Mouse (Mus musculus) midbrain, embryonic 16.5 days (tissue): Measurements from ENCODE around the gene Nfatc3. TPM values are rescaled to one million over a fixed set of nuclear protein-coding genes. Genes with fewer than 3 reads are reported as not detected.

Experiments used
- ATAC-seq: fragments of 200-750 bp; cut with Nextera tagmentation; 2 replicates; pipeline ENCODE4 v1.8.0; 2017; ENCODE audit warnings: moderate TSS enrichment
- H3K27ac ChIP-seq: fragments of 300-500 bp; sonication (generic); 2 replicates; pipeline ENCODE4 v1.5.1; 2014; ENCODE audit warnings: mild to moderate bottlenecking, low read length, mixed read lengths
- H3K27me3 ChIP-seq: fragments of 300-500 bp; sonication (generic); 2 replicates; pipeline ENCODE4 v1.6.1; 2014; ENCODE audit warnings: low read depth, low read length, mixed read lengths; ENCODE audit not compliant: control insufficient read depth, insufficient read depth
- H3K36me3 ChIP-seq: fragments of 300-500 bp; sonication (generic); 2 replicates; pipeline ENCODE4 v1.6.1; 2014; ENCODE audit warnings: mild to moderate bottlenecking, low read length, moderate library complexity, mixed read lengths; ENCODE audit not compliant: control insufficient read depth, insufficient read depth
- H3K4me1 ChIP-seq: fragments of 300-500 bp; sonication (generic); 2 replicates; pipeline ENCODE4 v1.6.1; 2014; ENCODE audit warnings: mild to moderate bottlenecking, low read length, mixed read lengths; ENCODE audit not compliant: control insufficient read depth, insufficient read depth
- H3K4me2 ChIP-seq: fragments of 300-500 bp; sonication (generic); 2 replicates; pipeline ENCODE4 v1.6.1; 2014; ENCODE audit warnings: mild to moderate bottlenecking, low read length, mixed read lengths
- H3K4me3 ChIP-seq: fragments of 300-500 bp; sonication (generic); 2 replicates; pipeline ENCODE4 v1.5.1; 2014; ENCODE audit warnings: low read depth, mild to moderate bottlenecking, low read length, moderate library complexity, mixed read lengths
- H3K9ac ChIP-seq: fragments of 300-500 bp; sonication (generic); 2 replicates; pipeline ENCODE4 v1.6.1; 2014; ENCODE audit warnings: low read depth, low read length, mixed read lengths
- H3K9me3 ChIP-seq: fragments of 300-500 bp; sonication (generic); replicated peaks from 2 replicates; pipeline ENCODE4 v1.6.1; 2014; ENCODE audit warnings: mild to moderate bottlenecking, low read length, mixed read lengths; ENCODE audit not compliant: control insufficient read depth, poor library complexity, severe bottlenecking
- WGBS: fragments of 180-500 bp; shearing (Covaris S2); extraction: QIAGEN DNeasy Blood & Tissue Kit; methylation state at CpG from one replicate; pipeline ENCODE4 v1.1.7; 2014; 5-methylcytosine and 5-hydroxymethylcytosine counted together
- polyA plus RNA-seq: library from polyadenylated mRNA; unstranded; fragments of >200 nt; fragmentation: Nextera tagmentation; extraction: Ambion mirVana; gene quantifications from 2 replicates; pipeline ENCODE4 v1.2.1, GENCODE M21; 2015

The Nfatc3 gene
- polyA plus RNA-seq, 1 experiment from 2014 or later = 2.1 TPM

DNA sequence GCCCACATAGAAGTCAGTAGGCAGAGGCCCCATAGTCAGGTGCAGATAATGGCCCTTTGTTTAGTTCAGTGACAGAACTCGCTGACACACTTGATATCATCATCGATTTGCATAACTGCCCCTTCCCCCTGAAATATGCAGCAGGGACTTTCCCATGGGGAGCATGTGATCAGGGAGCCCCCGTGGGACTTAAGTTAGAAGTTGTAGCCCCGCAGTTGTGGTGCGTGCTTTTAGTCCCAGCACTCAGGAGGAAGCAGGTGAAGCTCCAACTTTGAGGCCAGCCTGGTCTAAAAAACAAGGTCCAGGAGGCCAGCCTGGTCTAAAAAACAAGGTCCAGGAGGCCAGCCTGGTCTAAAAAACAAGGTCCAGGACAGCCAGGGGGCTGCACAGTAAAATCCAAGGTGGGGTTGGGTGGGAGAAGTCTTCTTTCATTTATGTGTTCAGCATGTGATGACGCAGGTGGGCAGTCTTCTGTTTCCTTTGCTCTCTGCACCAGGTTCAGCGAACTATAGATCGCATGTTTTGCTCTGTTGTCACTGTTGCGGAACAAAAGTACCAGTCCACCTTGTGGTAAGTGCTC lies 6.0 kb upstream of the Nfatc3 start:
- no peaks in the 10 kb centered on the region for H3K4me1 ChIP-seq
- ATAC-seq = no peak
- WGBS = 93% methylated on average over 9 of the region's 9 CpGs

DNA sequence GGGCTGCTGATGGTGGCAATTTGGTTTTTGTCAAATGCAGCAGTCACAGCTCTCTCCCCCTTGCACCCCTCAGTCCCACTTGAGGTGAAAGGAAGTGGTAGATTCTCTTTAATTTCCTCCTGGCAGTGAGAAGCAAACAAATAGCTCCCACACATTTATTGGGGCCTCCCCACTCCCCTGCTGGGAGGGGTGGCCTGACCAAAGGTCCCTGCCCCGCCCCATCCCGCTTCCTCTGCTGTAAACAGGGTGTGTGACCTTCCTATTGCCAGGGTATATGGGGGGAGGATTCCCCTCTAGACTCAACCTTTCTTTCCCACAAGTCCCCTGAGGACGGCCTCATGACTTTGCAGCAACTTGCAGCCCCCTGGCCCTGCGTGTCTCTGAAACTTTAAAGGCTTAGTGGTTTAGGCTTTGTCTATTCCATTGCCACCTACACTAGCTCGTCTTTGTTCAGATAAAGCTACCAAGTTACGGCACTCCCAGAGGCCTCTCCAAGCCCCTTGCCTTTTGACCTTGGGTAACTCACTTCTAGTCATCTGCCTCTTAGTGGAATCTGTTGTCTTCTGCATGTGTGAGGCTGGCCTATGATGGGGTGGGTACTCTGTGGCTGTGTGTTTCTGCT lies 4.3 kb upstream of the Nfatc3 start:
- Histone ChIP-seq H3K4me2 (no peak overlapping the region), H3K9ac (no peak overlapping the region), H3K36me3 (peaks cover 16% of the 10 kb centered on the region), H3K27ac (no peak overlapping the region), H3K4me1 (peaks cover 5% of the 10 kb centered on the region; the same call in 1 of the 2 replicates), H3K9me3 (no peaks in the 10 kb centered on the region), H3K27me3 (no peaks in the 10 kb centered on the region), H3K4me3 (no peak overlapping the region)
- 76% methylated on average over 6 of the region's 6 CpGs for WGBS
- ATAC-seq = no peak

More for the DNA sequence above, 6.0 kb upstream of the Nfatc3 start:
- Histone ChIP-seq H3K4me2 (no peak overlapping the region), H3K9ac (no peak overlapping the region), H3K27me3 (no peaks in the 10 kb centered on the region), H3K4me3 (no peak overlapping the region), H3K36me3 (peaks cover 16% of the 10 kb centered on the region), H3K27ac (no peak overlapping the region), H3K9me3 (no peaks in the 10 kb centered on the region)

DNA sequence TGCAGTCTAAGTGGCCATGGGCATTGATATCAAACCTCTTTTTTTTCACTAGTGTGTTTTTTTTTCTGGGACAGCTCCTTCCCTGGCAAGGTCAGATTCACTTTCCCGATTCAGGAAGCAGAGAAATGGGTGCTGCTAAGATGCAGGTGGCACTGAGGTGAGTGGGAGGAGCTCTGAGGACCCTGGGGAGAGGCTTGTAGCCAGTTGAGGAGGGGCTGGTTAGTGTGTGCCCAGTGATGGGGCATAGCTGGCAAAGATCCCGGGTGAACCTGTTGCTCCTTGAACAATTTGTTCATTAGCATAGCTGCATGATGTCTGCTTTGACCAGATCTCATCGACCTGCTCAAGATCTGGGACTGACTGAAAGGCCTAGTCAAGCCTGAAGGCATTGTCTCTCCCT lies 3.6 kb upstream of the Nfatc3 start:
- Histone ChIP-seq H3K9me3 (no peaks in the 10 kb centered on the region), H3K4me2 (no peak overlapping the region), H3K27ac (no peak overlapping the region), H3K4me3 (no peak overlapping the region), H3K36me3 (peaks cover 12% of the 10 kb centered on the region), H3K27me3 (no peaks in the 10 kb centered on the region), H3K4me1 (peaks cover 5% of the 10 kb centered on the region; the same call in 1 of the 2 replicates), H3K9ac (no peak overlapping the region)
- 50% methylated on average over 3 of the region's 3 CpGs for WGBS
- ATAC-seq = no peak

DNA sequence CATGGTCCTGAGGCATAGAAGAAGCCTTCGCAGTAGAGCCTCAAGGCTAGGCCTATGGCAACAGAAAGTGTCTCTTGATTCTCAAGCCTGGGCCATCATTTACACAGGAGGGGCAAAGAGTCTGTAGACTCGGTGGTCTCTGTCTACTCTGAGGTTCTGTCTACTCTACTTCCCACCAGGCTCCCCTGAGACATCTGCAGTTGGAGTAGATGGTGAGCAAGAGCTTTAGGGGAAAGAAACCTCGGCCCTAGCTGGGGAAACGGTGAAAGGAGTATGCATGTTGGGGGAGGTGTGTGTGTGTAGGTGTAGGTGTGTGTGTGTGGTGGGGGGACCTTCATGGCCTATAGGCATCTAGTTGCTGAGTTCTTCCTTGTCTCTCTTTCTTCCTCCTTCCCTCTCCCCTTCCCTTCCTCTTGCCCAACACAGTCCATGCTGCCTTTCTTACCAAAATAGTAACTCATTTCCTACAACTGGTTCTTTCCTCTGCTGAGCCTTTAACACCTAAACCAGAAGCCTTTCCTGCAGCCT lies 2.1 kb upstream of the Nfatc3 start:
- peaks cover 9% of the 10 kb centered on the region for H3K36me3 ChIP-seq
- 91% methylated on average over 4 of the region's 4 CpGs for WGBS
- no peak overlapping the region for H3K4me3 ChIP-seq

DNA sequence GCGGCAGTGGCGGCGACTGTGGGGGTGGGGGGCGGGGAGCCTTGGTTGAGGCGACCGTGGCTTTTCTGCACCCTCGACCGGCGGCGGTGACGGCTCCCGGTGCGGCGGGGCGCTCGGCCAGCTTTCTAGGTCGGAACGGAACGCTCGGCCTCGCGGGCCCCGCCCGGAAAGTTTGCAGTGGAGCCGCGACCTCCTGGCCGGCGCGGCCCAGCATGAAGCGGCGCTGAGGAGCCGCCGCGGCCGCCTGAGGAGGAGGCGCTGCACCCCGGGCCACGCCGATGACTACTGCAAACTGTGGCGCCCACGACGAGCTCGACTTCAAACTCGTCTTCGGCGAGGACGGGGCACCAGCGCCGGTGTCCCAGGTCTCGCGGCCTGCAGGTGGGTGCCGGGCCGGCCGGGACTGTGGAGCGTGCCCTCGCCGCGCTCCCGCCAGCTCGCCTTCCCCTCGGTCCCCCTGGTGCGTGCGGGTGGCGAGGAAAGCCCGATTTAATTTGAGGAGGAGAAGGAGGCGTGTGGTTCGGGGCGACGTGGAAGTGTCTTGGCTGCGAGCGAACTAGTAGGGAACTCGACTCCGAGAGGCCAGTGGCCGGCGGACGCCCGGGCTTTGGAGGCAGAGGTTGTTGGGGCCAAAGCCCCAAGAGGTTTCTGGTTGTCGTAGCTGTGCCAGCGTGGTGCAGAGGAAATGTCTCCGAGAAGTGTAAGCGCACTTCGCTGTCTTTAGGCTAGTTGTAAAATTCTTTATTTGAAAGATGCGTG lies 1.2 kb downstream of the Nfatc3 start:
- peak; percentile 84 for ATAC-seq
- peak overlapping the region; percentile 70 for H3K9ac ChIP-seq
- no peaks in the 10 kb centered on the region for H3K9me3 ChIP-seq
- peak overlapping the region; percentile 87 for H3K27ac ChIP-seq
- peak overlapping the region; percentile 52 for H3K4me3 ChIP-seq
- H3K27me3 ChIP-seq = no peaks in the 10 kb centered on the region
- H3K36me3 ChIP-seq = no peaks in the 10 kb centered on the region
- 0% methylated on average over 71 of the region's 83 CpGs for WGBS
- peak overlapping the region; percentile 81 for H3K4me2 ChIP-seq
- peaks cover 24% of the 10 kb centered on the region for H3K4me1 ChIP-seq

More for the DNA sequence above, 2.1 kb upstream of the Nfatc3 start:
- Histone ChIP-seq H3K27ac (no peak overlapping the region), H3K4me2 (no peak overlapping the region), H3K27me3 (no peaks in the 10 kb centered on the region), H3K9ac (no peak overlapping the region), H3K9me3 (no peaks in the 10 kb centered on the region), H3K4me1 (peaks cover 16% of the 10 kb centered on the region)
- no peak for ATAC-seq

GRCm38 (mm10) chr8:106060521-106060920 lies 1.9 kb downstream of the Nfatc3 start:
- 5% methylated on average over 3 of the region's 3 CpGs for WGBS
- no peaks in the 10 kb centered on the region for H3K9me3 ChIP-seq
- H3K9ac ChIP-seq = no peak overlapping the region
- no peaks in the 10 kb centered on the region for H3K36me3 ChIP-seq
- peak overlapping the region; percentile 81 for H3K4me2 ChIP-seq
- no peak for ATAC-seq
- H3K27ac ChIP-seq = no peak overlapping the region
- peaks cover 24% of the 10 kb centered on the region for H3K4me1 ChIP-seq
- H3K4me3 ChIP-seq = peak overlapping the region; percentile 52
- no peaks in the 10 kb centered on the region for H3K27me3 ChIP-seq

DNA sequence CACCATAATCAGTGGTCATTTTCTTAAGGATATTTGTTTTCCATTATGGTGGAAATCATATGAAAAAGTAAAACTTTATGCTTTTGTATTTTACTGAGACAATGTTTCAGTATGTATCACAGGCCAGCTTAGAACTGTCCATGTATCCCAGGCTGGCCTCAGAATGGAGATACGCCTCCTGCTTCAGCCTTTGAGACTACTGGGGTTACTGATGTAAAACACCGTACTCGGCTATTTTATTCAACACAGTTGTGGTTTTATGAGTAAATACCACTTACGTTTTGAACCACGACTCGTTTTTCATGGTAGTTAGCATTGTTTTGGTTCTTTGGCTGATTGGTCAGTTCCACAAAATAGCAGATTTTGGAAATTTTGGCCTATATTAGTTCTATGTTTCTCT lies 3.0 kb downstream of the Nfatc3 start:
- no peaks in the 10 kb centered on the region for H3K27me3 ChIP-seq
- no peak overlapping the region for H3K27ac ChIP-seq
- no peak for ATAC-seq
- H3K4me1 ChIP-seq = peaks cover 24% of the 10 kb centered on the region
- H3K4me2 ChIP-seq = peak overlapping the region; percentile 4; the same call in 1 of the 2 replicates
- no peak overlapping the region for H3K9ac ChIP-seq
- H3K36me3 ChIP-seq = no peaks in the 10 kb centered on the region
- 92% methylated on average over 6 of the region's 6 CpGs for WGBS
- H3K9me3 ChIP-seq = no peaks in the 10 kb centered on the region
- no peak overlapping the region for H3K4me3 ChIP-seq

DNA sequence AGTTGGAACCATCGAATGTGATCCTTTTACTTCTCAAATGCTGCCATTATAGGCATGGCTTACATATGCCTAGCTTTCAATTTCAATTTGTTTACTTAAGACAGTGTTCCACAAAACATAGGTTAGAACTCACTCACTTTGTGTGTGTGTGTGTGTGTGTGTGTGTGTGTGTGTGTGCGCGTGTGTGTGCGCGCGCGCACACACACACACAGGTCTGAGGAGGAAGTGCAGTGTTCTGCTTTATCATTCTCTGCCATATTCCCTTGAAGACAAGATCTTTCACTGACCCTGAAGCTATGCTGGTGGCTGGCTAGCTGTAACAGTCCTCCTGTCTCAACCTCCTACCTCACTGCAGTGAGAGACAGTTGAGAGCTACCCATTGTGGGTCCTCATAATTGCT lies 4.4 kb downstream of the Nfatc3 start:
- no peak overlapping the region for H3K9ac ChIP-seq
- H3K4me3 ChIP-seq = no peak overlapping the region
- H3K9me3 ChIP-seq = no peaks in the 10 kb centered on the region
- no peak overlapping the region for H3K27ac ChIP-seq
- 100% methylated on average over 7 of the region's 7 CpGs for WGBS
- no peak for ATAC-seq
- H3K27me3 ChIP-seq = no peaks in the 10 kb centered on the region
- no peak overlapping the region for H3K4me2 ChIP-seq
- H3K36me3 ChIP-seq = no peaks in the 10 kb centered on the region
- H3K4me1 ChIP-seq = peaks cover 24% of the 10 kb centered on the region

- Histone ChIP-seq H3K9ac (no peak overlapping the region), H3K27ac (no peak overlapping the region), H3K36me3 (no peaks in the 10 kb centered on the region), H3K9me3 (no peaks in the 10 kb centered on the region), H3K4me2 (no peak overlapping the region), H3K4me1 (peaks cover 6% of the 10 kb centered on the region), H3K4me3 (no peak overlapping the region), H3K27me3 (no peaks in the 10 kb centered on the region)
- no peak for ATAC-seq
- WGBS = 93% methylated on average over 2 of the region's 2 CpGs
Measured at GRCm38 (mm10) chr8:106066721-106067120, 8.1 kb downstream of the Nfatc3 start.
